Mouse (Mus musculus) midbrain, embryonic 11.5 days (tissue): Measurements from ENCODE around the gene E030018B13Rik. TPM values are rescaled to one million over a fixed set of nuclear protein-coding genes. Genes with fewer than 3 reads are reported as not detected.
A peak's percentile ranks its signal among the peaks of the same experiment; 100 is the strongest.

Experiments used
- ATAC-seq: fragments of 200-750 bp; cut with Nextera tagmentation; 2 replicates; pipeline ENCODE4 v1.8.0; 2017; ENCODE audit warnings: moderate TSS enrichment, moderate library complexity; ENCODE audit not compliant: low FRiP score
- DNase-seq: peaks from one replicate; pipeline ENCODE4 v3.0.0; 2015; ENCODE audit warnings: low spot score; ENCODE audit errors: missing footprints
- H3K27ac ChIP-seq: fragments of 300-500 bp; sonication (generic); 2 replicates; pipeline ENCODE4 v1.5.1; 2014; ENCODE audit warnings: low read depth, low read length
- H3K27me3 ChIP-seq: fragments of 300-500 bp; sonication (generic); 2 replicates; pipeline ENCODE4 v1.6.1; 2014; ENCODE audit warnings: mild to moderate bottlenecking, low read length, moderate library complexity, mixed read lengths; ENCODE audit not compliant: control insufficient read depth, insufficient read depth
- H3K36me3 ChIP-seq: fragments of 300-500 bp; sonication (generic); 2 replicates; pipeline ENCODE4 v1.6.1; 2014; ENCODE audit warnings: mild to moderate bottlenecking, low read length, moderate library complexity, mixed read lengths; ENCODE audit not compliant: control insufficient read depth, insufficient read depth
- H3K4me1 ChIP-seq: fragments of 300-500 bp; sonication (generic); 2 replicates; pipeline ENCODE4 v1.6.1; 2014; ENCODE audit warnings: low read length; ENCODE audit not compliant: control insufficient read depth, insufficient read depth
- H3K4me2 ChIP-seq: fragments of 300-500 bp; sonication (generic); 2 replicates; pipeline ENCODE4 v1.6.1; 2014; ENCODE audit warnings: mild to moderate bottlenecking, moderate library complexity
- H3K4me3 ChIP-seq: fragments of 300-500 bp; sonication (generic); 2 replicates; pipeline ENCODE4 v1.5.1; 2014; ENCODE audit warnings: low read depth, low read length
- H3K9ac ChIP-seq: fragments of 300-500 bp; sonication (generic); 2 replicates; pipeline ENCODE4 v1.6.1; 2014; ENCODE audit warnings: low read length
- H3K9me3 ChIP-seq: fragments of 300-500 bp; sonication (generic); 2 replicates; pipeline ENCODE4 v1.6.1; 2016; ENCODE audit warnings: low read length; ENCODE audit not compliant: control insufficient read depth
- WGBS: fragments of 180-500 bp; shearing (Covaris S2); extraction: QIAGEN DNeasy Blood & Tissue Kit; methylation state at CpG from one replicate; pipeline ENCODE4 v1.1.7; 2014; 5-methylcytosine and 5-hydroxymethylcytosine counted together
- polyA plus RNA-seq: library from polyadenylated mRNA; unstranded; fragments of >200 nt; fragmentation: Nextera tagmentation; extraction: Ambion mirVana; gene quantifications from 2 replicates; pipeline ENCODE4 v1.2.1, GENCODE M21; 2014

The E030018B13Rik gene
- polyA plus RNA-seq, 1 experiment from 2014 or later, result 0.14 TPM

- no peaks in the 10 kb centered on the region for H3K36me3 ChIP-seq
- ATAC-seq, result no peak
- H3K27ac ChIP-seq, result no peak overlapping the region
- H3K4me2 ChIP-seq, result no peak overlapping the region
- H3K9me3 ChIP-seq, result no peaks in the 10 kb centered on the region
- no peak for DNase-seq
- WGBS, result 97% methylated on average over 6 of the region's 6 CpGs
- H3K9ac ChIP-seq, result no peak overlapping the region
- H3K27me3 ChIP-seq, result no peaks in the 10 kb centered on the region
- peaks cover 6% of the 10 kb centered on the region; the same call in 1 of the 2 replicates for H3K4me1 ChIP-seq
- no peak overlapping the region for H3K4me3 ChIP-seq
Observed at GRCm38 (mm10) chr7:63927121-63927520, 10.5 kb downstream of the E030018B13Rik start.

GRCm38 (mm10) chr7:63929080-63929479 lies 12.4 kb downstream of the E030018B13Rik start:
- no peak for ATAC-seq
- no peak overlapping the region for H3K9ac ChIP-seq
- peaks cover 3% of the 10 kb centered on the region; the same call in 1 of the 2 replicates for H3K4me1 ChIP-seq
- H3K4me3 ChIP-seq, result no peak overlapping the region
- H3K9me3 ChIP-seq, result no peaks in the 10 kb centered on the region
- H3K27ac ChIP-seq, result no peak overlapping the region
- H3K36me3 ChIP-seq, result no peaks in the 10 kb centered on the region
- WGBS, result 93% methylated on average over 4 of the region's 4 CpGs
- H3K4me2 ChIP-seq, result no peak overlapping the region
- DNase-seq, result no peak
- no peaks in the 10 kb centered on the region for H3K27me3 ChIP-seq

GRCm38 (mm10) chr7:63930132-63930531 lies 13.5 kb downstream of the E030018B13Rik start:
- Histone ChIP-seq H3K4me2 (no peak overlapping the region), H3K27me3 (no peaks in the 10 kb centered on the region), H3K9ac (no peak overlapping the region), H3K9me3 (no peaks in the 10 kb centered on the region), H3K36me3 (no peaks in the 10 kb centered on the region), H3K4me1 (peaks cover 10% of the 10 kb centered on the region), H3K27ac (no peak overlapping the region), H3K4me3 (no peak overlapping the region)
- DNase-seq (no peak), ATAC-seq (no peak)
- WGBS, result 88% methylated on average over 3 of the region's 3 CpGs

GRCm38 (mm10) chr7:63930766-63931165 lies 14.1 kb downstream of the E030018B13Rik start:
- H3K36me3 ChIP-seq, result no peaks in the 10 kb centered on the region
- H3K9ac ChIP-seq, result no peak overlapping the region
- H3K9me3 ChIP-seq, result no peaks in the 10 kb centered on the region
- 87% methylated on average over 5 of the region's 5 CpGs for WGBS
- H3K27ac ChIP-seq, result no peak overlapping the region
- ATAC-seq (no peak), DNase-seq (no peak)
- no peak overlapping the region for H3K4me3 ChIP-seq
- H3K4me1 ChIP-seq, result peaks cover 13% of the 10 kb centered on the region
- H3K4me2 ChIP-seq, result no peak overlapping the region
- H3K27me3 ChIP-seq, result no peaks in the 10 kb centered on the region

- 93% methylated on average over 3 of the region's 3 CpGs for WGBS
- Histone ChIP-seq H3K4me1 (peaks cover 17% of the 10 kb centered on the region), H3K27ac (no peak overlapping the region), H3K27me3 (no peaks in the 10 kb centered on the region), H3K36me3 (no peaks in the 10 kb centered on the region), H3K9ac (no peak overlapping the region), H3K4me2 (no peak overlapping the region), H3K9me3 (no peaks in the 10 kb centered on the region), H3K4me3 (no peak overlapping the region)
- ATAC-seq (no peak), DNase-seq (no peak)
Observed at GRCm38 (mm10) chr7:63932461-63932860, 15.8 kb downstream of the E030018B13Rik start.

- H3K4me3 ChIP-seq, result no peak overlapping the region
- H3K27me3 ChIP-seq, result no peaks in the 10 kb centered on the region
- 84% methylated on average over 6 of the region's 6 CpGs for WGBS
- H3K4me1 ChIP-seq, result peaks cover 17% of the 10 kb centered on the region
- DNase-seq (no peak), ATAC-seq (no peak)
- no peak overlapping the region for H3K4me2 ChIP-seq
- H3K9ac ChIP-seq, result no peak overlapping the region
- H3K9me3 ChIP-seq, result no peaks in the 10 kb centered on the region
- no peak overlapping the region for H3K27ac ChIP-seq
- no peaks in the 10 kb centered on the region for H3K36me3 ChIP-seq
Observed at GRCm38 (mm10) chr7:63933905-63934304, 17.2 kb downstream of the E030018B13Rik start.

- Histone ChIP-seq H3K9me3 (no peaks in the 10 kb centered on the region), H3K36me3 (no peaks in the 10 kb centered on the region), H3K4me2 (no peak overlapping the region), H3K4me1 (peaks cover 19% of the 10 kb centered on the region), H3K27ac (no peak overlapping the region), H3K9ac (no peak overlapping the region), H3K4me3 (no peak overlapping the region), H3K27me3 (no peaks in the 10 kb centered on the region)
- DNase-seq (no peak), ATAC-seq (no peak)
- WGBS, result 92% methylated on average over 1 of the region's 1 CpGs
Observed at GRCm38 (mm10) chr7:63934530-63934929, 17.9 kb downstream of the E030018B13Rik start.

- no peak overlapping the region for H3K27ac ChIP-seq
- H3K27me3 ChIP-seq, result no peaks in the 10 kb centered on the region
- H3K36me3 ChIP-seq, result no peaks in the 10 kb centered on the region
- peak overlapping the region; percentile 94 for H3K4me3 ChIP-seq
- peak overlapping the region; percentile 96 for H3K9ac ChIP-seq
- ATAC-seq (no peak), DNase-seq (no peak)
- H3K4me2 ChIP-seq, result peak overlapping the region; percentile 93
- WGBS, result 19% methylated on average over 8 of the region's 8 CpGs
- no peaks in the 10 kb centered on the region for H3K9me3 ChIP-seq
- peaks cover 23% of the 10 kb centered on the region for H3K4me1 ChIP-seq
Observed at GRCm38 (mm10) chr7:63935809-63936187, 19.1 kb downstream of the E030018B13Rik start.

- no peaks in the 10 kb centered on the region for H3K27me3 ChIP-seq
- no peak for ATAC-seq
- peak overlapping the region; percentile 94 for H3K4me3 ChIP-seq
- peak overlapping the region; percentile 93 for H3K4me2 ChIP-seq
- no peak overlapping the region for H3K27ac ChIP-seq
- H3K36me3 ChIP-seq, result no peaks in the 10 kb centered on the region
- no peaks in the 10 kb centered on the region for H3K9me3 ChIP-seq
- peaks cover 23% of the 10 kb centered on the region for H3K4me1 ChIP-seq
- under 1% methylated on average over 34 of the region's 34 CpGs for WGBS
- H3K9ac ChIP-seq, result peak overlapping the region; percentile 96
- DNase-seq, result peak; percentile 96
Observed at GRCm38 (mm10) chr7:63936188-63936985, 19.7 kb downstream of the E030018B13Rik start.
